Mouse (Mus musculus) gastrocnemius, postnatal 25 days (tissue): Measurements from ENCODE around the gene Tert. TPM values are rescaled to one million over a fixed set of nuclear protein-coding genes. Genes with fewer than 3 reads are reported as not detected.
A peak's percentile ranks its signal among the peaks of the same experiment; 100 is the strongest.

Experiments
- DNase-seq: peaks from one replicate; pipeline ENCODE4 v3.0.0; 2022
- long read RNA-seq, 2 experiments: library from polyadenylated mRNA; stranded (forward); transcript quantifications; one replicate each; pipeline ENCODE4 v2.0.0; 2021
- total RNA-seq, 2 experiments: library from RNA; stranded (reverse); gene quantifications; 1 replicate in 1 of 2; 2 replicates in 1 of 2; pipeline ENCODE4 v1.2.3; 2021

Tert gene
- under 1 TPM; 0.31 to 0.32 TPM for total RNA-seq
- long read RNA-seq, experiment 1 = 0 reads
- long read RNA-seq, experiment 2 = 0 reads

- DNase-seq = peak; percentile 28
Measured at GRCm38 (mm10) chr13:73626745-73627549, at the start of gene Tert. TSS of gene Tert (plus strand) at chr13:73626911.

DNA sequence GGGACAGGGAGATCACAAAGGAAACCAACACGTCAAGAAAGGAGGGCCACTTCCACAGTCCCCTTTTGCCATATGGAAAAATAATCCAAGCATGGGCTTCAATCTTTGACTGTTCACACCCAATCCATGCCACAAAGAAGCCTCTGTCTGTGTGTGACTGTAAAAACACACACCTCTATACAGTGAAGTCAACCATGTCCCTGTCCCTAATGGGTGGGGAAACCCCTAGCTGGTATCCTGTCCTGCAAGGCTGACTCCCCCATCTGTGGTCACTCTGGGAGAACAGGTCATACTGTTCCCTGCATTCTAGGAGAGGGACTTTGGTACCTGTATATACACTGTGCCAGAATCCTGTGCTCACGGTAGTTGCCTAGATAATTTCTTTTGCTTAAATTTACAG lies 49.4 kb upstream of the Tert start:
- no peak for DNase-seq

GRCm38 (mm10) chr13:73591488-73591887 lies 35.2 kb upstream of the Tert start:
- DNase-seq = no peak

GRCm38 (mm10) chr13:73592546-73592945 lies 34.2 kb upstream of the Tert start:
- DNase-seq = no peak

DNA sequence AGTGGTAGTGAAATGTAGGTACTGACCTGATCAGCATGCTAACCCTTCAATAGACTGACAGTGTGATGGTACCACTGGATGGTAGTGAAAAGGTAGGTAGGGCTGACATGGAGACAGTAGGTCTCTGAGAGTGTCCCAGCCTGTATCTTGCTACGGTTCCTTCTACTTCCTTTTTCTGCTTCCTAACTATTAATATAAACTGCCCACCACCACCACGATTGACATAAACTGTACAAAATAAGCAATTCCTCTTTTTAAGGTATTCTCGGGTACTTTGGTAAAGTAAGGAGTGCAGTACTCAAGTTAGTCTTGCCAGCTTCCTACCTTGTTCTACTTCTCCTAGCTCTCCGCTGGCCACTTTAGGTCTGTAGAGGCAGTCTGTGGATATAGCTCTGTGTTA lies 30.4 kb upstream of the Tert start:
- no peak for DNase-seq

GRCm38 (mm10) chr13:73600217-73600616 lies 26.5 kb upstream of the Tert start:
- no peak for DNase-seq

DNA sequence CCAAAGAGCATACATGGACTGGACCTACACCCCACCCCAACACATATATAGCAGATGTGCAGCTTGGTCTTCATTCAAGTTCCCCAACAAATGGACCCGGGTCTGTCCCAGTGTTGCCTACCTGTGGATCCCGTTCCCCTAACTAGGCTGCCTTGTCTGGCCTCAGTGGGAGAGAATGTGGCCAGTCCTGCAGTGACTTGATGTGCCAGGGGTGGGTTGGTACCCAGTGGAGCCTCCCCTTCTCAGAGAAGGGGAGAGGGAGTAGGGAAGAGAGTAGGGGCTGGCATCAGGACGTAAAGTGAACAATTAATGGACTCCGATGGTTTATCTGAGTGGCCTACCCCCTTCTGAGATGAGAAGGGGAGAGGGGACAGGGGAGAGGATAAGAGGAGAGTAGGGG lies 23.7 kb upstream of the Tert start:
- no peak for DNase-seq

- peak; percentile 95 for DNase-seq
Measured at GRCm38 (mm10) chr13:73603522-73604155, 23.1 kb upstream of the Tert start, which contains the start of gene Clptm1l. TSS of gene Clptm1l (plus strand) at chr13:73604006.

GRCm38 (mm10) chr13:73604156-73604957 lies 22.4 kb upstream of the Tert start:
- no peak for DNase-seq

DNA sequence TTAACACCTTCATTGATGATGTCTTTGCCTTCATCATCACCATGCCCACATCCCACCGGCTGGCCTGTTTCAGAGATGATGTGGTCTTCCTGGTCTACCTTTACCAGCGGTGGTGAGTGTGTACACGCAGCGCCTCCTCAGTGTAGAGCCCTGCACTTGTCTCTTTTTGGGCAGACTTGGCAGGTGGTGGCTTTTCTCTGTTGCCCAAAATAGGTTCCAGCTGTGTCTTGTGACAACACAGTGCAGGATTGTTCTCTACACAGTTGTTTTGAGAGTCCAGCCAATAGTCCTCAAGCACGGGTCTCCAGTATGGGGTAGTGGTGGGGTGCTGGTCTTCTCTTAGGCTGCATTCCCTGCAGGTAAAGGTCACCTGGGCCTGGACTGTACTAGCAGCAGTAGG lies 8.3 kb upstream of the Tert start:
- no peak for DNase-seq

DNA sequence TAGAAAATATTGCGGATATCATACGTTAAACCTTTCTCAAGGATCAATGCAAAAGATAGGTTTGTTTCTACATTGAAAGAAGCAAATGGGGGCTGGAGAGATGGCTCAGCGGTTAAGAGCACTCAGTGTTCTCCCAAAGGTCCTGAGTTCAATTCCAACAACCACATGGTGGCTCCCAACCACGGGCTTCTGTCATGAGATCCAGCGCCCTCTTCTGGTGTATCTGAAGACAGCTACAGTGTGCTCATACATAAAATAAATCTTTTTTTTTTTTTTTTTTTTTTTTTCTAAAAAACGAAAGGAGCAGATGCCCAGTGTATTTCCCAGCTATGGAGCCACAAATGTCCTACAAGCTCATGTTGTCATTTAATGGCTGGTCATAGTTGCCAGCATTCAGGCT lies 6.1 kb upstream of the Tert start:
- DNase-seq = no peak

DNA sequence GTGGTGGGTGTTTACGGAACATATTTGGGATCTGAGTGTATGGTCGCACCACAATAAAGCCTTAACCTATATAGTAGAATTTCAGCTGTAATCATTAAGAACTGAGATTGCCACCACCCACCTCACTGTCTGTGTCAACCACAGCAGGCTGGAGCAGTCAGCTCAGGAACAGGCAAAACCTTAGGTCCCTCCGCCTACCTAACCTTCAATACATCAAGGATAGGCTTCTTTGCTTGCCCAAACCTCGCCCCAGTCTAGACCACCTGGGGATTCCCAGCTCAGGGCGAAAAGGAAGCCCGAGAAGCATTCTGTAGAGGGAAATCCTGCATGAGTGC lies 334 bp upstream of the Tert start:
- DNase-seq = no peak

- DNase-seq = no peak
Measured at GRCm38 (mm10) chr13:73628586-73629113, 1.9 kb downstream of the Tert start.

DNA sequence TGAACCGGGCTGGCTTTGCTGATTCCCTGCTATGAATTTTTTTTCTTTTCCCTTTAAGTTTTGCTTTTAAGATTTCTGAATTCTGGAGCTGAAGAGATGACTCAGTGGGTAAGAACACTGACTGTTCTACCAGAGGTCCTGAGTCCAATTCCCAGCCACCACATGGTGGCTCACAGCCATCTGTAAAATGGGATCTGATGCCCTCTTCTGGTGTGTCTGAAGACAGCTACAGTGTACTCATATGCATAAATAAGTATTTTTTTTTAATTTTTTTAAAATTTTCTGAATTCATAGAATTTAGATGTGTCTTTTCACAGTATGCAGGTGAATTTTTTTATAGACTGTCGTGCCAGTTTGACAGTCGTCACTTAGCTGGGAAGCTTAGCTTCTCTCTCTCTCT lies 5.1 kb downstream of the Tert start:
- DNase-seq = no peak

GRCm38 (mm10) chr13:73637826-73638225 lies 11.1 kb downstream of the Tert start:
- no peak for DNase-seq

- DNase-seq = no peak
Measured at GRCm38 (mm10) chr13:73641296-73641695, 14.6 kb downstream of the Tert start.

- no peak for DNase-seq
Measured at GRCm38 (mm10) chr13:73646397-73647087, 19.8 kb downstream of the Tert start.

DNA sequence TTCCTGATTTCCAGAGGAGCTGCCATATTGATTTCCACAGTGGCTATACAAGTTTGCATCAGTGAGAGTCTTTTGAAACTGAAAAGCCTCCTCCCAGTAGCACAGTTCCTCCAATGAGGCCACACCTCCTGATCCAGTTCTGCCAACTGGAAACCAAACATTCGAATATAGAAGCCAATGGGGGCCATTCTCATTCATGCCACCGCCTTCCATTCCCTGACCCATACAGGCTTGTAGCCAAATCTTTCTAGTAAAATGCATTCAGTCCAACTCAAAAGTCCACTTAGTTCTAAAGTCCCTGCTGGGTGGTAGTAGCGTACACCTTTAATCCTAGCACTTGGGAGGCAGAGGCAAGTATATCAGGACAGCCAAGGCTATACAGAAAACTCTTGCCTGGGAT lies 26.6 kb downstream of the Tert start:
- no peak for DNase-seq

DNA sequence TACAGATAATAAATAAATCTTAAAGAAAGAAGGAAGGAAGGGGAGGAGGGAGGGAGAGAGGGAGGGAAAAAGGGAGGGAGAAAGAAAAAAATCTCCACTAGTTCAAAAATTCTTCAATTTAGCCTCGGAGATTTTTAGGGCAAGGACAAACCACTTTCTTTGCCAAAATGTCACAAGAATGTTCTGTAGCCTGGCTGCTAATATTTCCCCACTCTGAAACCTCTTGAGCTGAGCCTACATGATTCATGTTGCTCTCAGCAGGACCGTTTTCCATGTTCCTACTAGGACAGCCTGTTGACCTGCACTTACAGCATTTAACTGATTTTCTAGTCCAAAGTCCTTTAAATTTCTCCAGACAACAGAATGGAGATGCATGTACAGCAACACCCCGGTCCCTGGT lies 28.3 kb downstream of the Tert start:
- DNase-seq = no peak

GRCm38 (mm10) chr13:73658953-73659352 lies 32.2 kb downstream of the Tert start:
- DNase-seq = no peak

DNA sequence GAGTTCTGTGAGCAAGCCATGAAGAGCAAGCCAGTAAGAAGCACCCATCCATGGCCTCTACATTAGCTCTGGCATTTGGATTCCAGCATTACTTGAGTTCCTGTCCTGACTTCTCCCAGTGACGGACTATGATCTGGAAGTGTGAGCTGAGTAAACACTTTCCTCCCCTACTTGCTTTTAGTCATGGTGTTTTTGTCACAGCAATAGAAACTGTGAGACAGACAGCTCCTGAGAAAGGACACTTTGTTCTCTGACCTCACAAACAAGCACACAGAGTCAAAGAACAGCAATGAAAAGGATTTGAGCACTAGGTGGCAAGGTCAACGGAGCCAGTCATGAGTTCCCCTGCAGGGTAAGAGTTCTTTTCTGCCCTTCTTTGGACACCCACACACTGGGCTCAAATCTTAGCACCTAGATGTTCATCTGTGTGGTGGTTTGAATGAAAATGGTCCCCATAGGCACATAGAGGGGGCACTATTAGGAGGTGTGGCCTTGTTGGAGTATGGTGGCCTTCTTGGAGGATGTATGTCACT lies 33.5 kb downstream of the Tert start:
- DNase-seq = no peak

DNA sequence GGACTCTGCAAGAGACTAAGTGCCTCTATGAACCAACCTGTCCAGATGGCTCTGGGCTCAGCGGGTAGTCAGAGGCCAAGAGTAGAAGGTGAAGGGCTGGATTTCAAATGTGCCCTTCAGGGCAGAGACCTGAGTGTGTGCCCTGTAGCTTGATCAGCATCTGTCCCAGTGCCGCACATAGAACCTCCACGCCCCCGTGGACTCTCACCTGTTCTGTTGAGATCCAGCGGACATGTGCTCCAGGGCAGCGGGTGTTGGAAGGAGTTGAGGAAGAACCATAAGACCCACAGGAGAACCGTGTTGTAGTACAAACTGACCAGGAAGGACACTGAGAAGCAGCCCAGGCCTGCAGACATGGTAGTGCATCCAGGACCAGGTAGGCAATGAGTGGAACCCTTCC lies 48.5 kb downstream of the Tert start:
- DNase-seq = no peak
